Mouse (Mus musculus) left cerebral cortex, postnatal 14 days (tissue): Measurements from ENCODE around the gene Gba. TPM values are rescaled to one million over a fixed set of nuclear protein-coding genes. Genes with fewer than 3 reads are reported as not detected.
A peak's percentile ranks its signal among the peaks of the same experiment; 100 is the strongest.

Experiments used
- DNase-seq, 2 experiments: peaks; one replicate each; pipeline ENCODE4 v3.0.0; 2021 to 2022; ENCODE audit warnings: low spot score in 2 of 2, mixed read lengths in 1 of 2
- intact Hi-C: fragments of 180-260 bp; cut with DNase I; formaldehyde crosslinking; loops from one replicate; pipeline ENCODE4 v1.15.1; 2025
- total RNA-seq, 2 experiments: library from RNA; stranded (reverse); gene quantifications; 2 replicates each; pipeline ENCODE4 v1.2.3; 2021

Gba gene
- total RNA-seq, 2 experiments from 2014 or later: 63.4 to 66.7 TPM

DNA sequence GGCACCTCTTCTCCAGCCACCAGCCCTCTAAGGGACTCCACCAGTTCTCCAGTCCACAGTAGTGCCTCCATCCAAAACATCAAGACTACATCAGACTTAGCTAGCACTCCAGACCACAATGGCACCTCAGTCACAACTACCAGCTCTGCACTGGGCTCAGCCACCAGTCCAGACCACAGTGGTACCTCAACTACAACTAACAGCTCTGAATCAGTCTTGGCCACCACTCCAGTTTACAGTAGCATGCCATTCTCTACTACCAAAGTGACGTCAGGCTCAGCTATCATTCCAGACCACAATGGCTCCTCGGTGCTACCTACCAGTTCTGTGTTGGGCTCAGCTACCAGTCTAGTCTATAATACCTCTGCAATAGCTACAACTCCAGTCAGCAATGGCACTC, 27.8 kb downstream of the Gba start:
- no peak for DNase-seq
- intact Hi-C loops: no loop called here

DNA sequence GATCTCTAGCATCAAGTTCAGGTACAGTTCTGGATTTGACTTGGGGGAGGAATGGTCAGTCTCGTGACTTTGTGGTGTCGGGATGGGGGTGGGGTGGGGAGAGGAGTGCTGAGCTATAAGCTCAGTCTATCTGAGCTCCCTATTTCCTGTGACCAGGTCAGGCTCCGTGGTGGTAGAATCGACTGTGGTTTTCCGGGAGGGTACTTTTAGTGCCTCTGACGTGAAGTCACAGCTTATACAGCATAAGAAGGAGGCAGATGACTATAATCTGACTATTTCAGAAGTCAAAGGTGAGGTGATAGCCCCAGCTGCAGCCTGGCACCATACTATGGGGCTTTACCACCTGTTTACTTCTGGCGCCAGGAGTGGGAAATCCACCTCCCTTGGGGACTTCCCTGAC, 28.6 kb downstream of the Gba start:
- no peak for DNase-seq
- intact Hi-C loops: no loop called here

DNA sequence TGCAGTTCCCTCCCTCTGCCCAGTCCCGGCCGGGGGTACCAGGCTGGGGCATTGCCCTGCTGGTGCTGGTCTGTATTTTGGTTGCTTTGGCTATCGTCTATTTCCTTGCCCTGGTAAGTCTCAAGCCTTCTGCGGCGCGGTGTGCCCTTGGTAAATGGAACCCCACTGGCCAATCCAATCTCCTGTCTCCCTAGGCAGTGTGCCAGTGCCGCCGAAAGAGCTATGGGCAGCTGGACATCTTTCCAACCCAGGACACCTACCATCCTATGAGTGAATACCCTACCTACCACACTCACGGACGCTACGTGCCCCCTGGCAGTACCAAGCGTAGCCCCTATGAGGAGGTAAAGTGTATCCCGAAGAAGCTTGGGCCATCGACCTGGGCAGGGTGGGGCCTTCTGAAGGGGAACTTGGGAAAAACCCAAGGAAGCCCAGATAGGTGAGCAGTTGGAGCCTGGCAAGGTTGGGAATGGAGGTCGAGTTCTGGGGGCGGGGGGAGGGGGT, 29.1 kb downstream of the Gba start:
- intact Hi-C loops: no loop called here
- DNase-seq: no peak

DNA sequence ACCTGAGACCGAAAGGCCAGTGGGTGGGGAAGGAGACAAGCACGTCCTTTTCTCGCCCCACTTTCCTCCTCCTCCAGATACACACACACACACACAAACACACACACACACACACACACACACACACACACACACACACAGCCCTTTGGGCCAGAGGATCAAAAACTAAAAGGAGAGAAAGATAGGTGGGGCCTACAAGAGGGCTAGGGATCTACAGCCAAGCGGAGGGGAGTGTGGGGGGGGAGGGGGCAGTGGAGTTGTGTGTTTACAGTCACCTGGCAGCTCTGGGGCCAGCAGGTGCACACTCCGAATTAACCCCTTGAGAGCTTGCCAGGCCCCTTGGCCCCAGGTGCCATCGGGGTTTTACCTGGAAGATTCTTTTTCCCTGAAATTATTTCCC, 29.9 kb downstream of the Gba start:
- intact Hi-C loops: no loop called here
- DNase-seq: no peak

DNA sequence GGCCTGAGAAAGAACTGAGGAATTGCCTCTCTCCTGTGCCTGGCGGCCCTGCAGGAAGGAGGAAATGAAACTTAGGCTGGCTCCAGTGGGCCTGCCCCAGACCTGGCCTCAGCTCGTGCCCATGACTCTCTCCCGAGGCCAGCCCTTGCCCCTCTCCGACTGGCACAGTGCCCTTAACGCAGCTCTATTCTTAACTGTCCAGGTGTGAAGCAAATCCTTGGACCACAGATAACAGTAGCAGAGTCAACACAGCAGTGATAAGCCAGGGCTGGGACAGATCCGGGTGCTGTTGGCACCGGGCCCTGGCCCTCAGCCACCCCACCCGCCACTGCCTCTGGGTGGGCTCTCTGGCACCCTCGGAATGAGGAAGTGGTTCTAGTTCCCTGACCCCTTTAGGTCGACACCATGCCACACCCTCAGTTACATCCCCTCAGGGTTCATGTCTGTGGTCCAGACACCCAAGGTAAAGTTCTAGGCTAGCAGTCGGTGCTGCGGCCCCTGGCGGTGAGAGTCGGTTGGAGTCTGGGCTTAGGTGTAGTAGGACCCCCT, 30.9 kb downstream of the Gba start:
- no peak for DNase-seq
- intact Hi-C loops: no loop called here

DNA sequence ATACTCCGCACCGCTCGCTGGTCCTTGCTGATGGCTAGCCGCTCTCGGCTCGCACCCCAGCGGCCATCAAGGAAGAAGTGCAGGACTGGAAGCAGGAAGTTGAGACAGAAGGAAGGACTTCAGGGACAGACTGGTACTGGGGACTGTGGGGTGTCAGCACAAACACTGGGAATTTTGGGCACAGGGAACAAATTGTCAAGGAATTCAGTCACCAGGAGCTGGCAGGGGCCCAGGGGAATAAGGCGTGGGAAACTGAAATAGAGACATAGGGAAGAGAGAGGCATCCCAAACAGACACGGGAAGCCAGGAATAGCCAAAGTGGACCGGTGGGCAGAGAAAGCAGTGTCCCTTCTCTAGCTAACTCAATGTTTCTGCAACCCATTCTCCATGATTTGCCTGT, 33.8 kb downstream of the Gba start:
- no peak for DNase-seq
- intact Hi-C loops: no loop called here

DNA sequence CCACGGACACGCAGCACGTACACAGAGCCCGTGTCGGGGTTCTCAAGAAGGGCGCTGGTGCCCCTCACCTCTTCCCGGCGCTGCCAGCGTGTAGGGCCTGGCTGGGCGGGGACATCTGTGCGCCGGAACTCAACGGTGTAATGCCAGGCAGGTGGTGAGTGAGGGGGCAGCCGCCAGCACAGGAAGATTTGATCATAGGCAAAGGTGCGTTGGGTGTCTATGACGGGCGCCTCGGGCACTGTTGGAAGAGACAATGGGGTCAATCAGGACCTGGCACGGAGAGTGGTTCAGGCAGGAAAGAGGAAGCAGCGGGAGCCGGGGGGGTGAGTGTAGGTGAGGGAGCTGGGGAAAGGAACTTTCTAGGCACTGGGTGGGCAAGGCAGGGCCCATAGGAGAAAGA, 35.0 kb downstream of the Gba start:
- intact Hi-C loops: no loop called here
- DNase-seq: no peak

DNA sequence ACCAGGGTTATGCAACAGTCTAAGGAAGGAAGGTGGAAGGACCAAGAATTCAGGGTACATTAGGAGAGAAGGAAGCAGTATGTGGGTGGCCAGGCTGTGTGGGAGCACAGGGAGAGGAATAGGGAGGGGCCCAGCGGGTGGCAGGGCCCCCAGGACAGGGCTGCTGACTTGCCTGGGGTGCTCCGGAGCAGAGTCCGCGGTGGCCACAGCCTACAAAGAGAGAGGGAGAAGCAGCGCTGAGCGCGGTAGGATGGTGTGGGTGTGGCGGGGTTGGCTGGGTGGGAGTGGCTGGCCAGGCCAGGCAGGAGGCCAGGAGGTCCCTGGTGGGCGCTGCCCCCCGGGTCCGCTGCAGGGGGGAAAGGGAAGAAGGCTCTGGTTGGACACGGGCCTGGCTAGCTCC, 35.8 kb downstream of the Gba start:
- DNase-seq: no peak
- intact Hi-C loops: no loop called here

DNA sequence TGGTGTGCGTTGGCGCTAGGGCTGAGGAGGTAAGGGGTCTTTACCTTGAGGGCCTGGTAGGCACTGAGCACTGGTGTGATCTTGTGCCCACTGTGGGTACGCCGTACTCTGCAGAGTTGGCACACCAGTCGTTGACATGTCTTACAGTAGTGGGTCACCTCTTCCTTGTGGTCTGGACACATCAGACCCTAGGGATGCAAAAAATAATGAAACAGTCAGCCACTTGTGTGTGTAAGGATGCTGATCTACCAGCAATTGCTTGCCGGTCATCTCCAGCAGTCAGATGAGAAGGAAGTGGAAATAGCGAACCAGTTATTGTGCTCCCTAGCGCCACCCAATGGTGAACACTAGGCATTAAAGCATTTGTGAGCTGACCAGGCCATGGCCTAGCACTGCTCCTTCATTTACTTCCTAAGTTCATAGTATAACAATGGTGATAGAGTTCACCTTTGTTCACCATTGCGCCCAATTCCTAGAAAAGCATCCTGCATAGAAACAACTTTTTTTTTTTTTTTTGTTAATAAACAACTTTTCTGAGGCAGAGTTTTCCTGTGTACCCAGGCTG, 39.7 kb downstream of the Gba start:
- peak; percentile 54 to 71 for DNase-seq
- intact Hi-C loops: no loop called here

DNA sequence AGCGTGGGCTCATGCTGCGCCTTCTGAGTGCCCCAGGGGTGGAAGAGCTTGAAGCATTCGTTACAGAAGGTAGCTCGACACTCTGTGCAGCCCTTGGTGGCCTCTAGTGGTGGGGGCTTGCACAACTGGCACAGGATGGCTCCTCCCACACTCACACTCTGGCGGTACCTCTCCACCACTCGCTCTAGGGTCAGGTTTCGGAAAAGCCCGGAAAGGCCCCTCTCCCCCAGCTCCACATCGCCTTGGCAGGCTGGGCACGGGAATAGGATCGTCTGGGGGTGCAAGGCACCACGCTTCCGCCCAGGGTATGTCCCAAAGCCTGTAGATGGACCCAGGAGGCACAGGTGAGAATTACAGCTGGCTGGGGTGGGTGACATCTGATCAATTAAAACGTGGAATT, 40.9 kb downstream of the Gba start:
- intact Hi-C loops: no loop called here
- DNase-seq: peak in 1 of 2 experiments; percentile 67

DNA sequence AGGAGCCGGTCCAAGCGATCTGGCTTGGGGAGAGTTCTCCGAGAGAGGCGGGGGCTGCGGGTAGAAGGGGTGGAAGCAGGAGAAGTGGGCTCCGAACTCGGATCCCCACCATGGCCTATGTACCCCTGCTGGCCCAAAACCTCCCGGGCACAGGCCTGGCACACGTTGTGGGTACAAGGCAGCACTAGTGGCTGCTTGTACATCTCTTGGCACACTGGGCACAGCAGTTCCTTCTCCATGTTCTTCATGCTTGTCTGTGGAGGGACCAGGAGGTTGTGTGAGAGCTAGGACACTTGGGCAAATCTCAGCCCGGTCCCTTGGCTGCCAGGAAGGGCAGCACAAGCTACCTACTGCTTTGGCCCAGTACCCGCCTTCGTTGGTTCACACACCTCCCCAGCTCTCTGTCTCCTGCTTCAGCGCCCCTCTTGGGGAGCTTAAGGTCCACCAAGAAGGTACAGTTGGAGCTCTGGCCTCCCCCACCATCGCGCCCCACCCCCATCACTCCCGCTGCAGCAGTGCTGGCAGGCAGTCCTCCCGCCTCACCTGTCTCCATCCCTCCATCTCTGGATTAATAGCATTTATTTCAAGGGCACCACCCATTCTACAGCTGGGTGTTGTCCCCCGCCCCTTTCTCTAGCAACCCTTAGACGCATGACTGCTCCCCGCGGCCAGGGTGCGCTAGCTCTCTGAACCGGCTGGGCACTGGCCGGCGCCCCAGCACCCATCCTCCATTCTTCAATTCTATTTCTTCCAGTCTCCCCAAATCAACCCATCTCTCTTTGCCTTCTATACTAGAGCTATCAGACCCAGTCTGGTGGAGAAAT, 41.6 kb downstream of the Gba start:
- intact Hi-C loops: no loop called here
- DNase-seq: peak in 1 of 2 experiments; percentile 49

DNA sequence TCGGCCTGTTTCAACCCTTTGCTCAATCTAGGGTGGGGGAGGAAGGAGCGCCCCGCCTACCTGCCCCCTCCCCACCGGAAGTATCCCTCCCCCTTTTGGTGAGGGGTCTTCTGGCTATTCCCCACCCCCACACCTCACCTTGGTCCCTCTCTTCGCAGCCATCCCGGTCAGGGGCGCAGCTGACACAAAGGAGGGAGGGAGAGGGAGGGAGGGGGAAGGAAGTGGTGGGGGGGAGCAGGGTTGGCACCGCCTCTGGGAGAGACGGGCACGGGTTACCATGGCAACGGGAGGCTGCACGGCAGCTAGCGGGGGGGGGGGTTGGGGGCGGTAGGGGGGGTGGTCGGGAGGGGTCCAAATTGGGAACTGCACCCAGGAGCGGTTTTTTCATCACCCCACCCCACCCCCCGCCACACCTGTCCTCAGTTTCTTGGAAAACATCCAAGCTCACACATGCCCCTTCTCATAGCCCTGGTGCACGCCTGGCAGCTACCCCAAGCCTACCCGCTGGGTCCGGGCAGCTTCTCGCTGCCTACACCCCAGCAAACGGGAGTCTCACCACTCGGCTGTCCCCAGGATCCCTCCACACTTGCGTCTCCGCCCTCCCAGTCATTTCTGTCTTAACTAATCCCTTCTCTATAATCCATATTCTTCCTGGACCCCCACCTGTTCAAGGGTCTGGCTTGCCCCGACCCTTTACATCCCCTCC, 42.4 kb downstream of the Gba start:
- DNase-seq: peak; percentile 84 to 88
- intact Hi-C loops: no loop called here

DNA sequence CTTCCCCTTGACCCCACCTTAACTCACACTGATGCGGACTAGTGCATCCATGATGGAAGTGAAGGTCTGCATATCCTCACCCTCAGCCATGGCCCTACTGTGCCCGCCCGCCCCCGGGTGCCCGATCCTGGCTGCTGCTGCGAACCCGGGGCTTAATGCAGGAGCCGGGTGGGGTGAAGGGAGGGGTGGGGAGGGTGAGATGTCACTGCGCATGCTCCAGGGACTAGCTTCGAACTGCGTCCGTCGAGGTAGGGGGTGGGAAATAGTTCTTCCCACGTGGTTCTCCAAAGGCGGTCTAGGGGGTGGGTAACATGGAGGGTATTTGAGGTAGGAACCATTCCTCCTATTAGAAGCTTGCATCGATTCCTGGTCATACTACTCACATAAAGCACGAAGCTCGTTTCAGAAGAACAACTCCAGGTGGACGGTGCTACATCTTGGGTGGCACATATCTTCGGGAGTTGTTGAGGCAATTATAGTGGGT, 43.0 kb downstream of the Gba start, which contains the start of gene Krtcap2:
Krtcap2 (plus strand) TSS at position 279 of the 484 bp plus-strand sequence.
- intact Hi-C loops: no loop called here
- DNase-seq: peak; percentile 81 to 87

DNA sequence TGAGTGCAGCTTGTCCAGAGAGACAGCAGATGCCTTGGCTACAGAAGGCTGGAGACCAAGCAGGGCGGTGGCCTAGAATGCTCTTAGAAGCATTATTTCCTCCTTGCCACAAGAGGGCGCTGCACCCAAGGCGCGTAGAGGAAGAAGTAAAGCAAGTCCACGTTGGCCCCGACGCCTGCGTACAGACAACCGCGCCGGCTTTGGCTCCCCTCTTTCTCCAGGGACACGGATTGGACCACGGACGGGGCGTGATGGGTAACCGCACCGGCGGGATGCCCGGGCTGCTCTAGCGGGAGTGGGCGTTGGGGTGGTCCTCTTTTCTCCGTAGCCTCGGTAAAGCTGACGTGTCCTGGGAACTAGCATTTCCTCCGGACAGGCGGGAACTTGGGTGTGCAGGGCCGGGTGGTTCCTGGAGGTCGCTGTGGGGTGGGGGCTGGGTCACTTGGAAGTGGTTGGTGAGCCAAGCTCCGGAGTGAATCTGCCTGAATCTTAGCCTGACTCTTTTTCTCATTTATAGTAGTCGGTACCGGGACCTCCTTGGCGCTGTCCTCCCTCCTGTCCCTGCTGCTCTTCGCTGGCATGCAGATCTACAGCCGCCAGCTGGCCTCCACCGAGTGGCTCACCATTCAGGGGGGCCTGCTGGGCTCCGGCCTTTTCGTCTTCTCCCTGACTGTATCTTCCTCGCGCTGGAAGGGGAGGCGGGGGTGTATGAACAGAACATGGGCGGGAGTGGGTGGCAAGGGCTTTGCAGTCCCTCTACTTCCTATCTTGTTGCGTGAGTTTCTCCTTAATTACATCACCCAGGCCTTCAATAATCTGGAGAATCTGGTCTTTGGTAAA, 43.8 kb downstream of the Gba start, which contains the start of gene Trim46:
Trim46 (minus strand) TSS at position 49 of the 840 bp plus-strand sequence.
- peak; percentile 91 to 94 for DNase-seq
- intact Hi-C loops: no loop called here

DNA sequence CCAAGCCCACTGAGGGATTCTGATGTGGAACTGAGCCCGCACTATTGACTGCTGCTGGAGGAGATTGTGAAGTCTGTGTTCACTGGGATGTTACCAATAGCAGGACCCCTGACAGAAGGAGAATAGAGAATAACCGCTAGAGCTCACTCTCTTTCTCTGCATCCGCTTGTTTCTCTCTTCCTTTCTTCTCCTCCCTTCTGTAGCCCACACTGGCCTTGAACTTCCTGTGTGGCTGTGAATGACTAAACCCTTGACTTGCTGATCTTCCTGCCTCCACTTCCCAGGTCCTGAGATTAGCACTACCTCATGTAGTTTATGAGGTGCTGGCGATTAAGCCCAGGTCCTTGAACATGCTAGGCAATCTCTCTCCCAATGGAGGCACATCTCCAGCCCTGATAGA, 44.7 kb downstream of the Gba start:
- no peak for DNase-seq
- intact Hi-C loops: no loop called here

DNA sequence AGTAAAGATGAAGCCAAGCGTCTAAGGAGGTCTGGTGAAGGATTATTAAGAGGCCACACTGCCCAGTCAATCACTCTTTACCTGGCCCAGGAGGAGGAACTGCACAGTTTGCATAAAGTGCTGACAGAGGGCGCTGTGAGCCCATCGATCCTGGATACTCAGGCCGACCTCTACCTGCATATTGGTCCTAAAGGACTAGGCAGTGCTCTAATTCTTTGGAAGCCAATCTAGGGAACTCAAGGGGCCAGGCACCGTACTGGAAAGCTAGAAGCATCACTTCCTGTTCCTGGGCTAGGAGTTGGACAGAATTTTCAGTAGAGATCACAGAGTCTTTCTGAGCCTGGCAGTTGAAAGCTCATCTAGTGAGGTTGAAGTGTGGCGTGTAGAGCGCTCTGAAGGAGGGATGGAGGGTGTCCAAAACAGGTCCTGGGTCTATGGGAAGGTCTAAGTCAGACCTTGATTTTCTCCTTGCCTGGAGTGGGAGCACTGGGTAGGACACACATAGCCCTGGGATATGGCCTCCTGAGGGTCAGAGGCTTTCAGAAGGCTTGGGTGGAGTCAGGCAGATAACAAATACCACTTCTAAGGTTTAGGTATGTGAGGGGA, 47.8 kb downstream of the Gba start:
- intact Hi-C loops: loop anchor here (1.0 kb wide), 1 partner anchor 32 kb away; no protein-coding TSS in a partner anchor
- peak in 1 of 2 experiments; percentile 61 for DNase-seq

DNA sequence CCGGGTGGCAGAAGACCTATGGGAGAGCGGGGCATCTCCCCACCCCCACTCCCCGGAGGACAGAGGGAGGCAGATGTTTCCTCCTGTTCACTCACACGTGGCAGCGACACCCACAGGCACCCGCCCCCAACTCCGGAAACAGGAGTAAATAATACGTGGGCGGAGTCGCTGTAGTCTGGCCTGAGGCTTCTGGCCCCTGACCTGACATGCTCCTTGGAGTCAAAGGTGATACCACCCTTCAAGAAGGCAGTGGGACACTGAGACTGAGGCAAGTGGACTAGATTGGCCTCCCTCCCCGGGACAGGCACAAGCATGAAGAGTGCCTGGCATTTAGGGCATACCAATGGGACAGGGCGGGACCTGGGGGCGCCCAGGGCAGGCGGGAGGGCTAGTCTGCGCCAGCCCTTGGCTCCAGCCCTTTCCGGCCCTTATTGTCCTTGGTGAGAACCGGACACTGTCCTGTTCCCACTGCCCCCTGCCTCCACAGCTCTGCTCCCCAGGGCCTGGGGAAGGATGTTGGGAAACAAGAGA, 48.7 kb downstream of the Gba start:
- DNase-seq: no peak
- intact Hi-C loops: no loop called here

DNA sequence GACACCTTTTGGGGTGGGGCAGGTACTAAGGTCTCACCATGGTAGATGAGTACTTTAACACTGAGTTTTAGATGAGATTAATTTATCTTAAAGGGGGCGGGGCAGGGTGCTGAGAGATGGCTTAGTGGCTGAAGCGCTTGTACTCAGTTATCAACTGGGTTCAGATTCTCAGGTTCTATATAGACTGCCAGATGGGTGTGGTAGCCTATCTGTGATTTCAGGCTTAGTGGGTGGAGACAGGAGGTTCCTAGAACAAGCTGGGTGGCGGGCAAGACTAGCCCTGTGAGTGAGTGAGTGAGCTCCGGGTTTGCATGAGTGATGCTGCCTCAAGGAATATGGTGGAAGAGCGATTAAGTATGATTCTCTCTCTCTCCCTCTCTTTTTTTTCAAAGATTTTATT, 52.3 kb downstream of the Gba start:
- intact Hi-C loops: no loop called here

More for the DNA sequence above, 52.3 kb downstream of the Gba start:
- no peak for DNase-seq
